Mouse (Mus musculus) layer of hippocampus, adult 2 months (tissue): ENCODE data around the gene Metap1d. TPM values are rescaled to one million over a fixed set of nuclear protein-coding genes. Genes with fewer than 3 reads are reported as not detected.

ENCODE experiments used
- DNase-seq, 2 experiments: peaks; one replicate each; pipeline ENCODE4 v3.0.0; 2022; ENCODE audit warnings: low spot score in 2 of 2
- H3K27ac ChIP-seq: fragments of 200-600 bp; 2 replicates; pipeline ENCODE4 v1.8.1; 2022
- H3K4me3 ChIP-seq: fragments of 200-600 bp; 2 replicates; pipeline ENCODE4 v1.8.1; 2022; ENCODE audit warnings: mild to moderate bottlenecking
- CTCF ChIP-seq: fragments of 200-600 bp; conservative IDR thresholded peaks from 2 replicates; pipeline ENCODE4 v1.8.1; 2022; ENCODE audit warnings: antibody characterized with exemption, mild to moderate bottlenecking, moderate library complexity
- total RNA-seq, 2 experiments: library from RNA; stranded (reverse); gene quantifications; 2 replicates each; pipeline ENCODE4 v1.2.3; 2021

The Metap1d gene
- total RNA-seq, 2 experiments from 2014 or later, result 24.0 to 25.7 TPM

DNA sequence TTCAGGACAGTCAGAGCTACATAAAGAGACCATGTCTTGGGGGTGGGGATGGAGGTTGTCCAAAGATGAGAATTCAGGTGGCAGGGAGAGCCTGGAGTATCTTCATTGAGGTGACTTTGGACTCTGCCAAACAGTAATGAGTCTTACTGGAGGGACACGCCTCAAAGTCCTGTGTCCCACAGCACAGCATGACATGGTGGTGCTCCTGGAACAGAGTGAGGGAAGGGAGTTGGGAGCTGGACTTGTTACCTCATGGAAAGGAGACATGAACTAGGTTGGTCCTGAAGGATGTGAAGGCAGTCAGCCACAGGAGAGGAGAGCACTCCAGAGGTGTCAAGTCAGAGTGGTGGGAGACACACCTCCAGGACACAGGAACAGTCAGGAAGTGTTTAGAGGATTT is 6.6 kb downstream of the Metap1d start:
- Histone ChIP-seq H3K27ac (no peak overlapping the region), H3K4me3 (no peak overlapping the region)
- no peak for DNase-seq
- no peak for TF ChIP-seq CTCF

DNA sequence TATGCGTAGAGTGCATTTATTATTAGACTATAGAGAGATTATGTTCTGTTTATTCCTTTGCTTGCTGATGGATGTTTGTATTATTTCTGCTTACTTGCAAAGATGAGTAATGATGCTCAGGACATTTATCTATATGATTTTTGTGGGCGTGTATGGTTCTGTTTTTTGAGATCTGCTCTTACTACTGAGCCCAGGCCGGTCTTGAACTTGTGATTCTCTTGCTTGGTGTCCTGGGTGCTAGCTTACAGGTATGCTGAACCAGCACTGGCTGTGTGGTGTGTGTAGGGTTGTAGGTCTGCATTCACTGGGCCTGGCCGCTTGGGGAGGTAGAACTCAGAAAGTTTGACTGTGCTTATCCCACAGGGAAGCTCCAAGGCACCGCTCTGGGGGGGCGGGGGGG is 8.1 kb downstream of the Metap1d start:
- no peak for TF ChIP-seq CTCF
- no peak for DNase-seq
- no peak overlapping the region for H3K27ac ChIP-seq
- H3K4me3 ChIP-seq, result no peak overlapping the region

DNA sequence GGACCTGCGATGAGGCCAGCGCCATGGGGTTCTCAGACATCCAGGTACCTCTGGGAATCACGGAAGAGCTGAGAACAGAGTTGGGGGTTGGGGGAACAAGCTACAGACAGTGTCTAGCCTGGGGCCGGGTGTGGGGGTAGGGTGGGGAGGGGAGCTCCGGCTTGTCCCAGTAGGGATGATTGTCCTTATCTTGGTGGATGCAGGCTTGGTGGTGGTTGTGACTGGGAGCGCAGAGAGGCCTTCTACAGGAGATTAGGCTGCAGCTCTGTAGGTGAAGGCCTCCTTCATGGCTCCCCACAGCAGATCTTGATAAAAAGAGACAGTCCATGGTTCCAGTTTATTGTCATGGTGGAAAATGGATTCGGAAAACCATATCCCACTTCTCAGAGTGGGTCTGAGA is 8.5 kb downstream of the Metap1d start:
- no peak for TF ChIP-seq CTCF
- H3K27ac ChIP-seq, result no peak overlapping the region
- H3K4me3 ChIP-seq, result no peak overlapping the region
- no peak for DNase-seq

DNA sequence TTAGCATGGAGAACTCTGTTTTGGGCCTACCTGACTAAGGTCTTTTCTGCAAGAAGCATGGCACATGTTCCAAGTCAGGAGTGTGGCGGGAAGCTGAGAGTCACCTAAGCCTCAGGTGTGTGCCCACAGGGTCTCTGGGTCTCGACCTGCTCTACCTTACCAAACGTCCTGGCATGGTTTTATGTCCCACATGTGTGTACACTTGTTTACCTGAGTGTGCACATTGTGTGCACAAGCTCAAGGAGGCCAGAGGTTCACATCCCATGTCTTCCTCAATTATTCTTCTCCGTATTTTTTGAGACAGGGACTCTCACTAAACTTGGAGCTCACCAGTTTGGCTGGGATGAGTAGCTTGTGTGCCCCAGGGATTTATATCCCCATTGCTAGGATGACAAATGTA is 9.0 kb downstream of the Metap1d start:
- TF ChIP-seq CTCF, result no peak
- DNase-seq, result no peak

DNA sequence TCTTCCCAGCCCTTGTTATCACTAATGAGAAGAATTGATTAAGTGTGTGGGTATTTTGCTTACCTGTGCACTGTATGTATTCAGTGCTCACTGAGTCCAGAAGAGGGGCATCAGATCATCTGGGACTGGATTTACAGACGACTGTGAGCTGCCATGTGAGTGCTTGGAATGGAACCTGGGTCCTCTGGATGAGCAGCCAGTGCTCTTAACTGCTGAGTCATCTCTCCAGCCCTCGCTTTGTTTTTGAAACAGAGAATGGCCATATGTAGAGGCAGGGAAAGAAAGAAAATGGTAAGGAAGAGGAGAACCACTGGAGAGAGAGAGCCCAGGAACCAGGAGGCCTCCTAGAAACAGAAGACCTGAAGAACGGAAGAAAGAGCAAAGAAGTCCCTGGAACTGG is 9.5 kb downstream of the Metap1d start:
- H3K4me3 ChIP-seq, result no peak overlapping the region
- no peak overlapping the region for H3K27ac ChIP-seq
- DNase-seq, result no peak
- TF ChIP-seq CTCF, result no peak

More for the DNA sequence above, 9.0 kb downstream of the Metap1d start:
- Histone ChIP-seq H3K4me3 (no peak overlapping the region), H3K27ac (no peak overlapping the region)

DNA sequence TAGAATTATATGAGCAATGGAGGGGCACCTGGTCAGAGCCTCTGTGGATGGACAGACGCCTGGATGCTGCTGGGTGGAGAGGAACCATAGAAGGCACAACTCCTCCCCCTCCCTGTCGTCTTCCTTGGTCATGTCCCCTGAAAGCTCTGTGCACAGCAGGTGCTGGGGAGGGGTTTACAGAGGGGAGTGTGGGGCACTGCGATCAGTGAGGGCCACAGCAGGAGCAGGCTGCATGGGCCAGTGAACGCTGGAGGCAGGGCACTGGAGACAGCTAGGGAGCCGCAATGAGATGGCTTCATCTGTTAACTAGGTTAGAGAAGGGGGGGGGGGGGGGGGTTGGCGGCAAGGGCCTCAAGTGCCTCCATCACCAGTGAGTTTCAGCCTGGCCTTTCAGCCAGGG is 13.0 kb downstream of the Metap1d start:
- Histone ChIP-seq H3K27ac (no peak overlapping the region), H3K4me3 (no peak overlapping the region)
- TF ChIP-seq CTCF, result no peak
- DNase-seq, result no peak

DNA sequence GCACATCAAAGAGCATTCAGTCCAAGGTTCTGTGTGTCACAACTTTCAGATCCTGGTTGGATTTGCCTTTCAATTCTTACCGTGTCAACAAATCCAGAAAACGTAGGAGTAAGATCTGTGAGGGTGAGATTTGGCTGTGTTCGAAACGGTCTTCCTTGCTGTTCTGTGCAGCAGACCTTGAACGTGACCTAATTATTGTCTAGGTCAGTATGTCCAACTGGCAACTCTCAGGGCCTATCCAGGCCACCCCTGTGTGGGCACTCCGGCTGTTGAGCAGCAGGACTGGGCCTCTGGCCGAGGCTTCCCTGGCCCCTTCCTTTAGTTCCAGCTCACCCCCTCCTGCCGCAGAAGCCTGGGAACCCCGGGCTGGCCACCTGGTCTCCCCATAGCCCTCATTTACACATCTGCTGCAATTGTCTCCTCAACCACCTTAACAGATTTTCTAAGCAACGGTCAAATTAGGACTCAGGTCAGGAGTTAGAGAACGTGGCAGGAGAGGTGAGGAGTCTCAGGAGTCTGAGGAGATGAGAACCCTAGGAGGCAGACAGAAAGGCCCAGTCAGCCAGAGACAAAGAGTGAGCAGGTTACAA is 13.9 kb downstream of the Metap1d start:
- no peak overlapping the region for H3K4me3 ChIP-seq
- DNase-seq, result no peak
- H3K27ac ChIP-seq, result no peak overlapping the region
- no peak for TF ChIP-seq CTCF

DNA sequence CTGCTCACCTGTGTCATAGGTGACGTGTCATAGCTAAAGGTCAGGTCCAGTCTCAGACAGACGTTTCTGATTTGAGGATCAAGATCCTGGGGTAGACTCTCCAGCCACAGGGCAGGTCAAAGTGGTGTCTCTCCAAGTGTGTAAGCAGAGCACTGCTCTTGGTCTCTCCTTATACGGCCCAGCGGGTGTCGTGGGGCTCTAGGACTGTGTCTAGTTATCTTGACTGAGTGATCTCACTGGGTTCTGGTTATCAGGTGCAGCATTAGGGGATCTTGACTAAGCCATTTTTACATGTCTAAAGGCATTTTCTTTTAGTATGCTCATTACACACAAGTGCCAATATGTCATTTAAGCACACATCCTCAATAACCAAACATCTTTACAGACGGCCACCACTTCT is 18.0 kb downstream of the Metap1d start:
- no peak for DNase-seq
- TF ChIP-seq CTCF, result no peak
- Histone ChIP-seq H3K4me3 (no peak overlapping the region), H3K27ac (no peak overlapping the region)

DNA sequence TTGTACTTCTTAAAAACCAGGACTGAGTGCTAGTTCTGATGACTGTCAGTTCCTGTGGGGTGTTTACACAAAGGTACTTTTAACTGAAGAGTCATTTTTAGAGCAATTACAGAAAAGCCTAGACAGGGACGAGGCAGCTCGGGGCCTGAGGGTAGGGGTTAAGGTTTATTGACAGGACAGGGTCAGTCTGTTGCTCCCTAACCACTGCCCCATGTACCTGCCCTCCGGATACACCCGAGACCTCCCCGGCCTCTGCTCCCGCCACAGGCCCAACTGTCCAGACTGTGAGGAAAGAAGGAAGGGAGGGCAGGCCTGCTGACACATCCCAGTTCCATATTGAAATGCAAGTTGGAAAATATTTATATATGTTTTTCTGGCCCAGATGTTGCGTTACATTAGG is 20.8 kb downstream of the Metap1d start:
- DNase-seq, result no peak
- TF ChIP-seq CTCF, result no peak
- no peak overlapping the region for H3K27ac ChIP-seq
- no peak overlapping the region for H3K4me3 ChIP-seq

DNA sequence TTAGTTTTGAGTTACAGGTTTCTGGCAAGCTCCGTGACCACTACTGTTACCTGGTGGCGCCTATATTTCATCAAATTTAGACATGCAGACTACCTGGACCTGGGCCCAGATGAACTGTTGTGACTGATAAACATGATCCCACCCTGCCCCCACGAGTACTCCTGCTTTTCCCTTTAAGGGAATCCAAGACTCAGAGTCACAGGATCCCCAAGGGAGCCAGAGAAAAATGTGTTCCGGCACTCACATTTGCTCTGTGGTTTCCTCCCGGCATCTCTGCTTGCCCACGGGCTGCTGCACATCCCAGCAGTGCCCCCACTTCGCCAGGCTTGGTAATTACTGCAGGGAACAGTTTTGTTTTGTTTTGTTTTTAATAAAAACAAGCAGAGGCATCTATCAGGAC is 21.3 kb downstream of the Metap1d start:
- DNase-seq, result no peak
- TF ChIP-seq CTCF, result peak; percentile 46
- H3K27ac ChIP-seq, result no peak overlapping the region
- no peak overlapping the region for H3K4me3 ChIP-seq

DNA sequence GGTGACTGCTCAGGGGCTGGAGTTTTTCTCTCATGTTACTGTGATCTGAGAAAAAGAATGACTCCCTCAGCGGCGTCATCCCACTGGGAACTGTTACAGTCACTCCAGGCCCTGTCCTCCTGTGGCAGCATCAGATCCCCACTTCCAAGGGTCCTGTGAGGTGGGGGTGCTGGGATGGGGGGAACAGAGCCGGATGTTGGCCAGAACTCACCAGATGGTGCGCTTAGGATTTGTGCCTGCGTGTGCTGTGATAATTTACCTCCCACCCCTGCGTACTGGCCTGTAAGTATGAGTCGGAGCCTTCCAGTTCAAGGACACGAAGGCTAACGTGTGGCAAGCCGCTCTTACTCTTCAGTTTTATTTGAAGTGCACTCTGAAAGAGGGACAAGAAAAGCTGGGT is 22.2 kb downstream of the Metap1d start:
- DNase-seq, result no peak
- no peak for TF ChIP-seq CTCF
- Histone ChIP-seq H3K27ac (no peak overlapping the region), H3K4me3 (no peak overlapping the region)

DNA sequence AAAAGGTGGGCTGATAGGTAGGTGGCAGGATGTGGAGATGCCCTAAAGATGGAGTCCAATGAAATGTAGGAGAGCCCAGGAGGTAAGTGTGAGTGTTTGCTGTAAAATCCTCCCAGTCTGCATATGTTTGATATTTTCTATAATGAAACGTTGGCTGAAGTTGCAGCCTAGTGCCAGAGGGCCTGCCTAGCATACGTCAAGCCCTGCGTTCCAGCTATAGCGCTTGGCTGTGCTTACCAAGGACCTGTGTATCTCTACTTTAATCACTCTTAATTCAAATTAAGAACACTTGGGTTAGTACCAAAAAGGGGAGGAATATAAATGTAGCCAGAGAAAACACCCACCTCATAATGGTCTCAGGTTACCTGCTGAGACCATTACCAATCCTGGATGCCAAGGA is 22.7 kb downstream of the Metap1d start:
- DNase-seq, result no peak
- Histone ChIP-seq H3K27ac (no peak overlapping the region), H3K4me3 (no peak overlapping the region)
- TF ChIP-seq CTCF, result no peak

DNA sequence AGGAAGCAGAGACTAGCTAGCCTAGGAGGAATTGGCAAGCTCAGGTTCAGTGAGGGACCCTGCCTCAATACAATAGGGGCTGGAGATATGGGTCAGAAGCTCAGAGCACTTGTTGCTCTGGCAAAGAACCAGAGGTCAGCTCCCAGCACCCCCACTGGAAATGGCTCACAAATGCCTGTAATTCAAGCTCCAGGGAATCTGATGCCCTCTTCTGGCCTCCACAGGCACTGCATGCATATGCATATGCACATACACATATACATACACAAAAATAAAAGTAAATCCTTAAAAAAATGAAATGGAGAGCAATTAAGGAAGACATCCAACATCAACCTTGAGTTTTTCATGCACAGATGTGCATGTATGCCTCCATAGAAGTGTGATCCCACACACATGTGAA is 24.7 kb downstream of the Metap1d start:
- DNase-seq, result no peak
- no peak overlapping the region for H3K4me3 ChIP-seq
- TF ChIP-seq CTCF, result peak; percentile 57
- H3K27ac ChIP-seq, result no peak overlapping the region

DNA sequence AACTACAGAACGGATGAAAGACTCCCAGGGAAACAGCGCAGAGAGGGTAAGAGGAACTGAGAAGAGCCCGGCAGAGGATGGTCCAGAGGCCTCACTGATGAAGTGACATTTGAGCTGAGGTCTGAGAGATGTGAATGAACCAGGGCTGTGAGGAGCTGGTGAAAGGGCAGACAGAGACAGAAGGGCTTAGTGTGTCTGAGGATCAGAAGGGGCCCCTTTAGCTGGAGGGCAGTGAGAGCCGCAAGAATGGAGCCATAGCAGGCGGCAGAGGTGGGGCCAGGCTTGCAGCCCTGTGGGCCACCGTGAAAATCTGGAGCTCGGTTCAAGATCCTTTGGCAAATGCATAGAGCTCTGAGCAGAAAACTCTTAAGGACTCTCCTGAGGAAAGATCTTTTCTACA is 26.8 kb downstream of the Metap1d start:
- no peak overlapping the region for H3K4me3 ChIP-seq

DNA sequence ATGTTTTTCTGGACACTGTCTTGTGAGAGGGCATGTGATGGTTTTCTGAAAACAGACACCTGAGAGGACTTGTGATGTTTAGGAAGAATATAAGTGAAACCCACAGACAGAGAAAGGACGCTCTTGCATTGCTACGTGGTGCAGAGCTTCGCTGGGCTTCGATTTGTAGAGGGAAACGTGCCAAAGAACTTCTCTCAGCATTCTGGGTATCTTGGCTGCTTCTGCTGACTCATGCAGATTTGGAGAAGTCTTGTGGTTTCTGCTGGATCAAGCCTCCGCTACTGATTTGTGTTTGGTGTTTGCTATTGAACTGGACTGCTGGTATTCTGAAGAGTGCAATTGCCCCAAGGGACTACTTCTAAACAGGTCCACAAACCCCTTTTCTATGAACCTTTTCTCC is 28.7 kb downstream of the Metap1d start:
- Histone ChIP-seq H3K27ac (no peak overlapping the region), H3K4me3 (no peak overlapping the region)
- no peak for TF ChIP-seq CTCF
- DNase-seq, result no peak

More for the DNA sequence above, 26.8 kb downstream of the Metap1d start:
- DNase-seq, result no peak
- TF ChIP-seq CTCF, result no peak
- no peak overlapping the region for H3K27ac ChIP-seq
